Mouse (Mus musculus) testis, postnatal 10 days (tissue): ENCODE measurements around the gene Acaca.

Source experiments
- DNase-seq: peaks from one replicate; pipeline ENCODE4 v3.0.0; 2021; ENCODE audit warnings: low spot score

Gene Acaca

DNA sequence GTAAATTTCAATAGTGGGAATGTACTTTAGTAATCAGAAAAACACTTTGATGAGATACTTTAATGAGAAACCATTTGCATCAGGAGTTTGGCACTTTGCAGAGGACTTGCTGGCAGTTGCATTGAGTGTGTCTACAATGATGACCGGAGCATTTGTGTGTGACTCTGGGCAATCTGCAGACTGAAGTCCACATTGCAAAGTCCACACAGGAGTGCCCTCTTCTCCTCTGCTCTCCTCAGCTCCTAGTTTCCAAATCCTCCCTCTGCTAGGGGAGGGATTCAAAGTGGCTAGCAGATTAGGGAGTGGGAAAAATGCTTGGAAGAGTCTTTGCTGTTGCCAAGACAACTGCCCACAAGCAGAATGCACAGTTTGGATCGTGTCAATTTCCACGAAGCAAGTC, 16.6 kb downstream of the Acaca start:
- DNase-seq, result no peak

DNA sequence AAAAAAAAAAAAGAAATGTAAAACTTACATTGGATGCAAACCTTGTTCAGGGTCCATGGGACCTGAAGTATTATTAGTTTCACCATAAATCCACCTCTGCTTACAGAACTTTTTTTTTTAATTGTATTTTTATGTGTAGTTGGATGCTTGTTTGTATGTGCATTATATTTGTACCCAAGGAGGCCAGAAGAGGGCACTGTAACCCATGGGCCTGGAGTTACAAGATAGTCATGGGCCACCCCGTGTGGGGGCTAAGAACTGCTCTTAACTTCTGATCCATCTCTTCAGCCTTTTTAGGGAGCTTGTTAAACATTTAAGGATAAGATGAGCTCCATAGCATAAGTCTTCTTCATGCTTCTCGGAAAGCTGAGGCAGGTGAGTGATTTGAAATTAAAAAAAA, 21.4 kb downstream of the Acaca start:
- no peak for DNase-seq

DNA sequence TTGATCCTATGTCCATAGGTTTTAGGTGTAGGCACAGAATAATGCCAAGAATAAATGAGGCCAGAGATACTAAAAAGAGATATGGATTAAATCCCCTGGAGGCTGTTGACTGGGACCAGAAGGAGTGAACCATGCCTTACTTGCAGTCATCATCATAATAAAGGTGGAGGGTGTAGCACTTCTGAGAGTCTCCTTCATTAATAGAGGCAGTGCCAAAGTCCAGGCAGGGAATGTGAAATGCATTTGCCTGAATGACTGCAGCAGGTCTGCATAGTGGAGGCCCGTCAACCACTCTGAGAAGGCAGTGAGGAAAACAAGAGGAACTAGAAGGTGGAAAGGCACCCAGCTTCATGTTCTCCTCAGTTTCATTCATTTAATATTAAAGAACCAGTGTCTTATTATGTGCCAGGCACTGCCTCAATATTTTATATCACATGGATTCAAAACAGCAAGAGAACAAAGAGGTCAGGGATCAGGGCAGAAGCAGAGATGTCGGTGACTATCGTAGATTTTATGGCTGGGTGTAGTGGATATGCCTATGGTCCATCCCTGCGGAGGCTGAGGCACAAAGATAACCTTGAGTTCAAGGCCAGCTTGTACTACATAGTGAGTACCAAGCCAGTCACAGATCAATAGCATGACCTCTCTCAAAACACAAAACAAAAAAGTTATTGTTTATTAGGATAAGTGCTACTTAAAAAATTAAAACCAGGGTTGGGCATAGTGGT, 27.2 kb downstream of the Acaca start:
- DNase-seq, result no peak

DNA sequence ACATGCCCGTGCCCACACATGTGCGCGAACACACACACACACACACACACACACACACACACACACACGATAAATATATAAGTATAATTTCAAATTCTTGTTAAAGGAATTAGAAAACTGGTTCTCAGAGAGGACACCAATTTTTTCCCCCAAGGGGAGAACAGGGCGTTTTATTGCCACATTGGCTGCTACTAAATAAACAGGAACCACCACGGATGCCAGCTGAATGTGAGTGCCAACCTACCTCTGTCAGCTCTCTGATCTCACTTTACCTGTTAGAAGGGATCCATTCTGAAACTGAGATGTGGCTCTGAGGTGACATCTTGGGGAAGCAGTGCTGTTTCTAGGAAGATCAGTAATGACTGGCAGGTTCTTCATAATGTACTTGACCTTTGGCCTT, 34.7 kb downstream of the Acaca start:
- DNase-seq, result no peak

DNA sequence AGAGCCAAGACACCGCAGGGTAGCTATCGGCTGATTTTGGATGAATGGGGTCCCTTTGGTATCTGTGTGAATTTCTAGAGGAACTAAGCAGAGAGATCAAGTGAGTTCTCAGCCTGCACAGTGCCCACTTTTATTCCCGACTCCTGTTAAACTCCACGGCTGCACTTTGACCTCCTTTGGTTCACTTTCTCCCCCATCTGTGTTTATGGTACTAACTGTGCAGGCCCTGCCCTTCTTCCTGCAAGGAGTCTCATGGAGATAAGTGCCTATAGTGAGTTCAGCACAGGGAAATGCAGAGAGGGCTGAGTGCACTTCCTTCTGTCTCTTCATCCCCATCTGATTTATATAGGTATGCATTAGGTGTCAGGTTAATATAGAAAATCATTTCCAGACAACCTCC, 35.1 kb downstream of the Acaca start:
- DNase-seq, result no peak

DNA sequence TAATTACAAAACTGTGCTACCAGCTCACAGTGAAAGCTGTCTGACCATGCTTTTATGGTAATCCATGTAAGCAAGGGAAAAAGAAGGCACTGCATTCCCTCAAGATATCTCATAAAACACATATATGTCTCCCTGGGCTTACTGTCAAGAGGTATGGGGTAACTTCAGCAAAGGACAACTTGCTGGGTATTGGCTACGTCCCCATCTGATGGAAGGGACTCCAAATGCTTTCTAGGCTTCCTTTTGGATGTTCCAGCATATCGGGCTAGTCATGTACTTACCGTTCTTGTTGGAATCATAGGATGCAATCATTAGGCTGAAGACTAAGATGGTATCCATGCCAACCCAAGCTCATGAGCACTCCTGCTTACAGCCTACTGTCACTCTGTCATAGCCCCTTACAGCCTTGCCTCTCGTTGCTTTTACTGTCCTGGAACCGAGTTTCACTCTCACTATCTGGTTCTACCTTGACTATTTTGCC, 37.6 kb downstream of the Acaca start, which contains the start of gene Gm11437:
TSS of gene Gm11437 (minus strand) at position 431 of the 481 bp plus-strand sequence.
- no peak for DNase-seq

DNA sequence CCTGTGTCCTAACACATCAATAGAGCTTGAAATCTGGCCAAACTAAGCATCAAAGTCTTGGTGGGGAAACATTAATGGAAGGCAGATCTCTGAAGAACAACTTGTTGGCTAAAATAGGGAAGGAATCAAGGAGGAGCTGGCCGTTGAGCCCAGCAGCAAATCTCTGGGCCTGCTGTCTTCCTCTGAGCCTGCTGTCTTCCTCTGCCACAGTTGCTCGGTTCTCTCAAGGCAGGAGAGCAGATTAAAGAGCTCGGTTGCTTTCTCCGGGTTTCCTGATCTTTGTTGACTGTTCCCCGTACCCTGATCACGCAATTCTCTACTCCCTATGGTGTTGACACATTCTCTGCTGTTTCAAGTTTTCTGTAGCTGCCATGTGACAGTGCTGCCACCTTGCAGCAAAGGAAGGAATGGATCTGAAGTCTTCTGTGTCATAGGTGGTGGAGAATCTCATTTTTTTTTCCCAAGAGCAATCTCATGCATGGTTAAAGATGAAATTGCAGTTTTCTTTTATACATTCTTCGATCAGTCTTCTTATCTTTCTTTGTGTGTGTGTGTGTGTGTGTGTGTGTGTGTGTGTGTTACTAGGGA, 39.3 kb downstream of the Acaca start:
- DNase-seq, result peak; percentile 52

DNA sequence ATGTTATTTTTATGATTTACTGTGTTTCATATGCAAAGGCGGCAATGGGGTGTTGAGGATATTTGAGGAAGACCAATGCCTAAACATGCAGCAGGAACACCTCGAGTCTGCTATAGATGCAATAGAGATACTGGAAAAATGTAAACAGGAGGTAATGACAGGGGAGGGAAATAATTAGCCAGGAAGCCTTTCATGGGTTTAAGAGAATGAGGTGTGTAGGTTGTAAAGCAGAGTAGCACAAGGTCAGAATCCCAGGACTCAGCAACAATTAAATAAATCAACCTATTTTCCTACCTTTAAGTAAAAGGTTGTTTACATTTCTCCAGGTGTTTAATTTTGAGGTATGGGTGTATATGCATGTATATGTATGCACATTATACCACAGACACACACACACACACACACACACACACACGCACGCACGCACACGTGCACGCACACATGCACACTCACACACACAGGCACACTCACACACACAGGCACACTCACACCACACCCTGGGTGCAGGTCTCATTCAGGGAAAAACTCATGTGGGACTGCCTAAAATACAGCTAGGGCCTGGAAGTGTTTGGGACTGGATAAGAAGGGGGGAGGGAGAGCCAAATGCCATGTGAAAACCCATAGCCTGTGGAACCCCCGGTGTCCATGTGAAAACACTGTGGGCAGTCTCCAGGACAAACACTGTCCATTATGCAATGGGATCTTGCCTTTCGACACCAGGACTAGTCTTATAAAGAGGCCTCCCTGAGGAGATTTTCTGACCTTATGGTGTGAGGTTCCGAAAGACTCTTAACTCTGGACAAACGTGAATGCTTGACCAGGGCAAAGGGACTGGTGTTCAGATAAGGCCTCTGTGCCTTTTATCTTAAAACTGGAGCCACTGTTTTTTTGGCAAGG, 43.3 kb downstream of the Acaca start:
- DNase-seq, result no peak

DNA sequence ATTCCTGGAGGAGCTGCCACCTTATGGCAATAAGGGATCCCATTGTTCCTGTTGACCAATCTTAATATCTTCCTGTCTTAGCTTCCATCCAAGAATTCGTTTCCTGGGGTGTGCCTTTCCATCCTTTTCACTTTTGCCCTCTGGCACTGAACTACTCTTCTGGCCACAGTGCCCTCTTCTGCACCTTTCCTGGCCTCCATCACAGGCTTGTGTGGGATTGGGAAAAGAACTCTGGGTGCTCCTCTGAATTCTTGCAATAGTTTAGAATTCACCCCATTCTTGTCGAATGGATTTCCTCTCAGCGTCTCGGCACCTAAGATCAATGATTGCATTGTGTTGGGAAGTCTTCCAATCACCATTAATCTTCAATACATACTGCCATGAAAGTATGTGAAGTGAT, 49.1 kb downstream of the Acaca start:
- DNase-seq, result no peak

DNA sequence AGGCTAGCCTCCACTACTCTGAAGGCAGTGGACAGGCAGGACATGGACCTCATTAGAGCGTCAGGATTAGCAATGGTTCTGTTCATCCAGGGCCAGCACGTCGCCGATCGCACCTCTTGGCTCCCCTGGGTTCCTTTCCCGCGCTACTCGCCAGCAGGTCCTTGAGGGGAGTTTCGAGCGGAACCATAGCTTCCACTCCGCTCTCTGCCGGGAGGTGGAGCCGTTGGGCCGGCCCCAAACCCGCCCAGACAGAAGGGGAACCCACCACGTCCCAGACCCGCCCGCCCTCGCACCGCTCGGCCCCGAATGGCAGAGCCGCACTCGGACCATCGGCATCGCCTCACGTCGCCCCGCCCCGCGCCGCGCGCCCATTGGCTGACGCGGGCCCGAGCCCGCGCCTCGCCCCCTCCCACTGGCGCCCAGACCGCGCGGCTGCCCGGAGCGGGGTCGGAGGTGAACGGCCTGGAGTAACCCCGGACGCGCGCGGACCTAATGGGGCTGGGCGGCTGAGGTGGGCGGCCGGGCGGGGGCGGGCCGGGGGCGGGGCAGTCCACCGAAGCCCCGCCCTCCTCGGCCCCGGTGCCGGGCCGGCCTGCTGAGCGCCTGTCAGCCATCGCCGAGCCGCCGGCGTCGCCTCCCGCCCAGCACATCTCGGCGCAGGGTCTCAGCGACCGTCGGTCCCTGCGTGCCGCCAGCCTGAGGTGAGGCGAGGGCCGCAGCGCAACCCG, 49.9 kb downstream of the Acaca start:
- peak; percentile 98 for DNase-seq

DNA sequence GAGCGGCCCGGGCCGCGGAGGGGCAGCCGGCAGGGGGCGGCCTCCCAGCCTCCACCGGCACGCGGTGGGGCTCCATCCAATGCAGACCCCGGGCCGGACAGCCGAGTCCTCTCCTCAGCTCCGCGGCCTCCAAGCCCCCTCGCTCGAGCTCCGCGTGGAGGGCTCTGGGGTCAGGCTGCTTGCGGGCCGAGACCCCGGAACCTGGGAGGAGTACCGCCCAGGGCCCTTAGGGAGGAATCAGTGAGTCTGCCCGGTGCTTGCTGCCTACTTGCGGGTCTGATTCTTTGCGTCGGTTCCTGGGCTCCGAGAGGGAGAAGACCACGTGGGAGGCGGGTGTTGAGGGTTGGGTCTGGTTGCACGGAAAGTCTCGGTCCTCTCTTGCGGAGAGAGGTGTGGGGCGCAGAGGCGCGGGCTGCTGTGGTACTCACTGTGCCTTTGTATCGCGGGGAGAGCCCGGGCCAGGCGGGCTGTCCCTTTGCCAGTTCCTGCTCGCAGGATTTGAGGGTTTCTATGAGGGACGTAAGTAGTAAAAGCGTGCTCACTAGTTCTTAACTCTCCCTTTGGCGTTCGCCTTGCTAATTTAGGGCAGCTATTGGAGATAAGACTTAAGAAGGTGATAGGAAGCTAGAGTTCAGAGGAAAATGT, 50.6 kb downstream of the Acaca start:
- peak; percentile 81 for DNase-seq

DNA sequence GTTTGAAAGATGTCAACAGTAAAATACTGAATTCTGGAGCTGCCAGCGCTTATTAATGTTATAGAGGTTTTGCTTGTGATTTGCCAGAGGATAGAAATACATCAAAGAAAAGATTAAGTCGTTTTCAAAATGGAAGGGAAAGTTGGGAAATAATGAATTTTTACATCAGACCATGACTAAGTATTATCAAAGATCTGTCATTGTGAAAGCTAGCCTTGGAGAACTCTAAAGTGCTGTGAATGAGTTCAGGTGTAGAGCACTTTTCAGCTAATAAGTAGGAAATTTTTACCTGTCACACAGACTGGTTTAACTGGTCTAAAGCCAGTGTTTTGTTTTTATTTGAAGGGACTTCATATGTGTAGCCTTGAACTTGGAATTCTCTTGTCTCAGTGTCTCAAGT, 51.8 kb downstream of the Acaca start:
- DNase-seq, result no peak

DNA sequence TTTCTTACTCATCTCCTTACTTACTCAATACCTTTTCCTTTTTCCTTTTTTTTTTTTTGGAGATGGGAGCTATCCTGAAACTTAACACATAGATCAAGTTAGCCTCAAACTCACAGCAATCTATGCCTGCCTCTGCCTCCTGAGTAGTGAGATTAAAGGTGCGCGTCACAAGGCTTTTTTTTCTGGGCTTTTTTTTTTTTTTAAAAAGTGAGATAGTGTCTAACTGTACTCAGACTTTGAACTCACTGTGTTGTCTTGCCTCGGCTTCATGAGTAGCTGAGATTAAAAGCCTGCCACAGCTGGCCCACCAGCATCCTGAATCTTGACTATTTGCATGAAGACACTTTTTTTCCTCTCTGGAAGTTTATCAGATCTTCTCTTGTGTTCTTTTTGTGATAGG, 59.1 kb downstream of the Acaca start:
- no peak for DNase-seq

DNA sequence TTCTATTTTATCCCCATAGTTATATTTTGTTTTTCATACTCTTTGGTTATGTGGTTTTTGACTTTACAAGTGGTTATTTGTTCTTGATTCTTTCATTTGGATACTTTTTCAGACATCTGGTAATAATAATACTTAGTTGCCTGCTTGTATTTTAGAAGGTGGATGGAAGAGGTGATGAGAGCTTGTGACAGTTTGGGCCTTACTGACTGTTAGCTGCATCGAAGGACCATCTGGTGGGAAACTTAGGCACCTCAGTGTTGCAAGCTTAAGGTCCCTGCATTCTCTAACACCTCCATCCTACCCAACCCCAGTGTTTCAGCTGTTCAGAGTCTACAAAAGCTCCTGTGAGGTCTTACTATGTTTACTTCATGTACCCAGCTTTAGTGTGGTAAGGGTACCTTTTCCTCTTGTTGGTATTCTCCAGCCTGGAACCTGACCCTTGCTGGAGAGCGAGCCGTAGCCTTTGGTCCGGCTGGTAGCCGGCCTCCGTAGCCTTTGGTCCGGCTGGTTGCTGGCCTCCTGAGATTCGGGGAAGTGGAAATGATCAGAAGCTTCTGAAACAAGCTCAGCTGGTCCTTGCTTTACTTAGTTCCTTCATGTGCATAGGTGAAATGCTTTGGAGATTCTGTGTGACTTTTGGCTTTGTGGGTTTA, 61.2 kb downstream of the Acaca start:
- DNase-seq, result no peak

DNA sequence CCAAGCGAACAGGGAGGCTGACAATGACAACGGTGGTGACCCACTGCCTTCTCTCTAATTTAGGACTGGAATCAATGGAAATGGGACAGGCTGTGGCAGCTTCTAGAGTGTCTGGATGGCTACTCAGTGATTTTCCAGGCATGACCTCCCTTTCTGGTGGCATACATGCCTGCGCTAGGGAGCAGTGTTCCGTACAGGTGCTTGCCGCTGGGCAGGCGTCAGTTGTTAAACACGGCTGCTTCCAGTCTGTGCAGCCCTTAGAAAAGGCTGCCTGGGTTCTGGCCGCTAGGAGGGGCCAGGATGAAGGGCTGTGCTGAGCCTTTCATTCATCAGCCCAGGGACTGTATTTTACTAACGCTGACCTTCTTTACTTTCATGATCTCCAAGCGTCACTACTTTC, 63.8 kb downstream of the Acaca start:
- no peak for DNase-seq

DNA sequence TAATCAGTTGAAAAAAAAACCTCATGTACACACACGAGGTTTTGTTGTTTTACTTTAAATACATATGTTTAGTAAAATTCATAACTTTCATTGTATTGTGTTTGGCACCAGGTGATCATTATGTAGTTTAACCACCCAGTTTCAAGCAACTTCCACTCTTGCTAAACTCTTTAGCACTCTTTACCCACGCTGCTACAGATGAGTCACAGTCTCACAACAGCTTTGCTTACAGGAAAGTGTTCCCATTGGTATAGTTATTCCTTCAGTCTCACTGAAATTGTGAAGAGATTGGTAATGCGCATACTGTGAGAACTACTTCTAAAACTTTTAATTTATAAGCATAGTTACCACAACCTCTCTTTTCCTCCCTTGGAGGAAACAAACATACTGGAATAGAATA, 65.3 kb downstream of the Acaca start:
- no peak for DNase-seq

DNA sequence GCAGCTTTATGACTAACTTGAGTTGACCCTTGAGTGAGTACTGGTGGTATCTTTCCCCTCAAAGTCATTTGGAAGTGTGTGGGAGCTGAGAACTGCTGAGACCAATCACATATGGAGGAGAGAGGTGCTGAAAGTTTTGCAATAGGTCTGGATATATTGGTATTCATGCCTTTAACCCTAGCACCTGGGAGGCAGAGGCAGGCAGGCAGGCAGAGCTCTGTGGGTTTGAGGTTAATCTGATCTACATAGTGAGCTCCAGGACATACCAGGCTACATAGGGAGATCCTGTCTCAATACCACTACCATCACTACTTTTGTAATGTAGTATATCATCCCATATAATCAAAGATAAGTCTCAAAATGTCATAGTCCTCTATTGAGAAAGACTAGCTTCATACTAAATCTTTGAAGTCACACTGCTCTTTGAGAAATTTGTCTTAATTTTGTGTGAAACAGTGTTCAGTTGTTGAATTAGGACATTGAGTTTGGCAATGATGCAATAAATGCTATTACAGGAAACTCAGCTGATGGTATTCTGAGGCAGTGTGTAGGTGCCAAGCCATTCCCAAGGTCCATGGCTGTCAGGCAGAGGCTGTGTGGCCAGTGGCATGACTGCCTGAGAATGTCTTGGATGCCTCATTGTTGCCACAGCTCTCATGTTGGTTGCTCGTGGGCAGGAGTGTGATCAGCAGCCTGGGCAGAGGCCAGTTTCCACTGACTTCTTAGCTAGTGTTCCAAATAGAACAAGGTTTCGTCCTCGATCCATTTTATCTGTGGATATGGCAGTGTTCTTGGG, 68.3 kb downstream of the Acaca start:
- no peak for DNase-seq

DNA sequence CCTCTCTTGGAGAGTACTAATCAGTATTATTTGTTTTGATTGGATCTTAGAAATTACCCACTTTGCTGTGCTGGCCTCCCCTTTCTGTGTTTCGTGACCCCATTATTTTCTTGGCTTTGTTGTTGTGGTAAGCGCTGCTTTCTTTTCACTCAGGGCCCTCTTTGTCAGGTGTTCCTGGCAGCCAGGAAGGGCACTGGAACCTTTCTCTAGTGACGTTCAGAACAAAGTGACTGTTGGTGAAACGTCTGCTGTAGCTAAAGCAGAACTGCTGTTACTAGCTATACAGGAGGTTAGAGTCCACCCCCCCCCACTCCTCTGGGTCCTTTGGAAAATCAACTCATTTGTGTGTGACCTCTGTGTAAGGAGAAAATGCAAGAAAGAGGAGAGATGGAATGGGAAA, 76.3 kb downstream of the Acaca start:
- no peak for DNase-seq

DNA sequence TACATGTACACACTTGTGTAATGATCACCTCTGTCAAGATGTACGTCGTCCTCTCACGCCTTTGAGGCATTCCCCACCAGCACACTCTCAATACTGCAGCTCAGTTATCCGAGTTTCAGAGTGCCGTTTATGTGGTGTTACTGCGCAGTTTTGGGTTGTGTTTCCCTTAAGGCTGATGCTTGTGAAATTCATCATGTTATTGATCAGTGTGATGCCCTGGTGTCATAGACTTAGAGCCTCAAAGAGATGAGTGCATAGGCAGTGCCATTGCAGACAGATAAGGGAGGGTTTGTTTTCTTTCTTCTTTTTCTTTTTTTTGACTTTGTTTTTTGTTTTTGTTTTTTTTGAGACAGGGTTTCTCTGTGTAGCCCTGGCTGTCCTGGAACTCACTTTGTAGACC, 81.4 kb downstream of the Acaca start:
- DNase-seq, result no peak

DNA sequence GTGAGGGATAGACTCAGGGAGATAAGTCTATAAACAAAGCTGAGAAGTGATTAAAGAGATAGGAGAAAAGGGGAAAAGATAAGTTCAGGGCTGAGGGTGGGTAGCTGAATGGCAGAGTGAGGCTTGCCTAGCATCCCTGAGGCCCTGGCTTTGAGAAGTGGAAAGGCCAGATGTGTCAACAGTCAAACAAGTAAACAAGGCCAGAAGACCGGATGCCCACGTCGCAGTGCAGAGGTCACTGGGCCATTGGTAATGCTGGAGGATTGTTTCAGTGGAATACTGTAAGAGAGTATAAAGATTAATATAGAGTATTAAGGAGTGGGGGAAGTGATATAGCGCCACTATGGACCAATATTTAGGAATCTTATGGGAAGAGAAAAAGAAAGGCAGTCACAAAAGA, 89.5 kb downstream of the Acaca start:
- DNase-seq, result no peak
